Mouse (Mus musculus) lung, embryonic 15.5 days (tissue): ENCODE data around the gene Cacna2d3. TPM values are rescaled to one million over a fixed set of nuclear protein-coding genes. Genes with fewer than 3 reads are reported as not detected.

Source experiments
- ATAC-seq: fragments of 200-750 bp; cut with Nextera tagmentation; 2 replicates; pipeline ENCODE4 v1.8.0; 2017; ENCODE audit warnings: moderate number of reproducible peaks, borderline replicate concordance; ENCODE audit not compliant: low FRiP score, low TSS enrichment; ENCODE audit errors: extremely low read depth
- H3K27ac ChIP-seq: fragments of 300-500 bp; sonication (generic); 2 replicates; pipeline ENCODE4 v1.5.1; 2015; ENCODE audit warnings: moderate library complexity, mild to moderate bottlenecking, inconsistent platforms
- H3K27me3 ChIP-seq: fragments of 300-500 bp; sonication (generic); 2 replicates; pipeline ENCODE4 v1.6.1; 2015; ENCODE audit warnings: inconsistent platforms
- H3K36me3 ChIP-seq: fragments of 300-500 bp; sonication (generic); 2 replicates; pipeline ENCODE4 v1.6.1; 2015; ENCODE audit warnings: inconsistent platforms
- H3K4me1 ChIP-seq: fragments of 300-500 bp; sonication (generic); 2 replicates; pipeline ENCODE4 v1.6.1; 2015; ENCODE audit warnings: inconsistent platforms
- H3K4me2 ChIP-seq: fragments of 300-500 bp; sonication (generic); 2 replicates; pipeline ENCODE4 v1.6.1; 2015; ENCODE audit warnings: inconsistent platforms, mild to moderate bottlenecking, moderate library complexity
- H3K4me3 ChIP-seq: fragments of 300-500 bp; sonication (generic); 2 replicates; pipeline ENCODE4 v1.5.1; 2015; ENCODE audit warnings: mild to moderate bottlenecking, inconsistent platforms
- H3K9ac ChIP-seq: fragments of 300-500 bp; sonication (generic); 2 replicates; pipeline ENCODE4 v1.6.1; 2015; ENCODE audit warnings: inconsistent platforms
- H3K9me3 ChIP-seq: fragments of 300-500 bp; sonication (generic); 2 replicates; pipeline ENCODE4 v1.6.1; 2016; ENCODE audit warnings: inconsistent platforms
- WGBS: fragments of 180-500 bp; shearing (Covaris S2); methylation state at CpG from one replicate; pipeline ENCODE4 v1.1.7; 2015; 5-methylcytosine and 5-hydroxymethylcytosine counted together
- polyA plus RNA-seq: library from polyadenylated mRNA; unstranded; fragments of >200 nt; fragmentation: Nextera tagmentation; extraction: Ambion mirVana; gene quantifications from 2 replicates; pipeline ENCODE4 v1.2.1, GENCODE M21; 2015

Gene Cacna2d3
- polyA plus RNA-seq, 1 experiment from 2014 or later, result 0.57 TPM

DNA sequence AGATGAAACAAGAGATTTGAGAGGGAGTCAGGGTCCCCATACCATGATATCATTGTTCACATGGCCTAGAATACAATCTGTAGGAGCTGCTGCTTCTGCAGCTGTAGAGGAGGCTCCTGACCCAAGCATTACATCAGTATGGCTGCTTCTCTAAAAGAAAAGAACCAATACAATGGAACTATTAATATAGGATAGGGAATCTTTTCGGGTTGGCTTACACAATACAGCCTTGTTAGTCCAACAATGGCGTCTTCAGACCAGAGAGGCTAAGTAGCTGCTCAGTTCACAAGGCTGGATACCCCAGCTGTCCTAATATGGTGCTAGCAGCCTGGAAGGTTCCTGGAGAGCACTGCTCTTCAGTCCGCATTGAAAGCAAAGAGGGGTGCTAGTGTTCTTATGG lies 296.5 kb downstream of the Cacna2d3 start:
- Histone ChIP-seq H3K27me3 (no peaks in the 10 kb centered on the region), H3K4me1 (no peaks in the 10 kb centered on the region), H3K27ac (no peak overlapping the region), H3K4me3 (no peak overlapping the region), H3K4me2 (no peak overlapping the region), H3K9me3 (no peaks in the 10 kb centered on the region), H3K36me3 (no peaks in the 10 kb centered on the region), H3K9ac (no peak overlapping the region)
- ATAC-seq, result no peak
- WGBS, result 82% methylated on average over 3 of the region's 3 CpGs

- ATAC-seq, result no peak
- Histone ChIP-seq H3K4me1 (peaks cover 13% of the 10 kb centered on the region; the same call in 1 of the 2 replicates), H3K9ac (no peak overlapping the region), H3K27me3 (no peaks in the 10 kb centered on the region), H3K36me3 (no peaks in the 10 kb centered on the region), H3K4me3 (no peak overlapping the region), H3K27ac (no peak overlapping the region), H3K4me2 (no peak overlapping the region), H3K9me3 (no peaks in the 10 kb centered on the region)
- WGBS, result 14% methylated on average over 2 of the region's 2 CpGs
Measured at GRCm38 (mm10) chr14:29405878-29406165, 315.8 kb downstream of the Cacna2d3 start.

GRCm38 (mm10) chr14:29405125-29405877 lies 316.4 kb downstream of the Cacna2d3 start:
- H3K36me3 ChIP-seq, result no peaks in the 10 kb centered on the region
- H3K9me3 ChIP-seq, result no peaks in the 10 kb centered on the region
- H3K27ac ChIP-seq, result peak overlapping the region; percentile 35
- ATAC-seq, result peak; percentile 41; the same call in 1 of the 2 replicates
- 30% methylated on average over 8 of the region's 8 CpGs for WGBS
- no peak overlapping the region for H3K9ac ChIP-seq
- no peak overlapping the region for H3K4me2 ChIP-seq
- H3K4me3 ChIP-seq, result no peak overlapping the region
- H3K4me1 ChIP-seq, result peaks cover 13% of the 10 kb centered on the region; the same call in 1 of the 2 replicates
- no peaks in the 10 kb centered on the region for H3K27me3 ChIP-seq

DNA sequence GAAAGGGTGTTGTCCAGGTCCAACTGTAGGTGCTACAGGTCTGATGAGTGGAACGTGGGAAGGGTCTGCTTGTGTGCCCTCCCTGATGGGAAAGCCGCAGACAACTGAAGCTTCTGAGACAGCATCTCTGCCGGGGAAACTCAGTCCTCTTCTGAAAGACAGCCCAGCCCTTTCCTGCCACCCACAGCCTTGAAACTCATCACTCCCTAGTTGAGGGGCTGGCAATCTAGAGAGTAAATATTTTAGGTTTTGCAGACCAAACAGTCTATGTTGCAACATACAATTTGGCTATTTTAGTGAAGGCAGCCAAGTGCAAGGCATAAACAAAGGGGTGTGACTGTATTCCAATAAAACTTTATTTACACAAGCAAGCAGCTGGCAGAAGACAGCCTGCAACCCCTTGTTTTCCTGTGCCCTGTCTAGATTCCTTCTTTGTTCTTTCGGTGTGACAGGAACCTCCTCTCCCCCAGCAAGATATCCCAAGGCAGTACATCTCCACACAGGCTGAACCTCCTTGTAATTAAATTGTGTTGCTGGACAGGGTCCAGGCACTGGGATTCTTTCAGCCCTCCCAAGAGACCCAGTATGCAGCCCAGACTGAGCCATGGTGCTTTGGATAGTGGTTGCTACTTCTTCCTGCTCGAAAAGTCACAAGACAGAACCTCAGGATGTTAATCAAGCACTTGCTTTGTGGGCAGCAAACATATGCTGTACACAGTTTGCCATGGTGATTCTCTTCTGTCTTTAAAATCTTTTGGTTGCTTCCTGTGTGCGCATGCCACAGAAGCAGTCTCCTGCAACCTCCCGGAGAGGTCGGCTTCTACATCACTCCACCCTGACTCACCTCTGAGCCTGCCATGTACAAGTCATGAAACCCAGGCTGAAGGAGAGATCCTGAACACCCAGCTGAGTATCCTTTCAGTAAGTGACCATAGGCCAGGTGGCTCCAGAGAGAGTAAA lies 317.5 kb downstream of the Cacna2d3 start:
- no peak overlapping the region for H3K4me2 ChIP-seq
- H3K9ac ChIP-seq, result no peak overlapping the region
- 55% methylated on average over 8 of the region's 8 CpGs for WGBS
- H3K27me3 ChIP-seq, result no peaks in the 10 kb centered on the region
- H3K4me3 ChIP-seq, result no peak overlapping the region
- H3K36me3 ChIP-seq, result no peaks in the 10 kb centered on the region
- H3K4me1 ChIP-seq, result peaks cover 13% of the 10 kb centered on the region; the same call in 1 of the 2 replicates
- H3K27ac ChIP-seq, result peak overlapping the region; percentile 35
- H3K9me3 ChIP-seq, result no peaks in the 10 kb centered on the region
- ATAC-seq, result peak; percentile 68

DNA sequence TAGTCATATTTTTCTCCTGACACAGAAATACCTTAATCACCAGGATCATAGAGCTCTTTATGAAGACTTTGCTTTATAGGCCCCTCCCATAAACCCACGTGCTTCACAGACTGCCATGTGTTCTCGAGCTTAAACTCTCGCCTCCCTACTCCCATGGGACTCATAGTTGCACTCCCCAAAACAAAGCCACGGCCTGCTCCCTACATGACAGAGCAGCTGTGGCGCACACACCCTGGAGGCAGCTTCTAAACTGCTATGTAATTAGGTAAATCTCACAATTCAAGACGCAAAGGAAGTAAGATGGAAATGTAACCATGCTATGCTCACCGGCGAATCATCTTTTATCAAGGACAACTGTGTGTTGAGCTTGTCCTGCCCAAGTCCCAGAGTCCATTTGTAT lies 319.2 kb downstream of the Cacna2d3 start:
- no peaks in the 10 kb centered on the region for H3K27me3 ChIP-seq
- H3K4me2 ChIP-seq, result no peak overlapping the region
- no peak overlapping the region for H3K9ac ChIP-seq
- no peak overlapping the region for H3K27ac ChIP-seq
- peaks cover 13% of the 10 kb centered on the region; the same call in 1 of the 2 replicates for H3K4me1 ChIP-seq
- no peak for ATAC-seq
- WGBS, result 66% methylated on average over 8 of the region's 8 CpGs
- no peaks in the 10 kb centered on the region for H3K36me3 ChIP-seq
- H3K9me3 ChIP-seq, result no peaks in the 10 kb centered on the region
- H3K4me3 ChIP-seq, result no peak overlapping the region

- Histone ChIP-seq H3K36me3 (no peaks in the 10 kb centered on the region), H3K27ac (no peak overlapping the region), H3K9me3 (no peaks in the 10 kb centered on the region), H3K4me1 (0 out of 2 replicates have a peak, but pooled peaks cover 3% of the 10 kb centered on the region), H3K27me3 (no peaks in the 10 kb centered on the region), H3K4me3 (no peak overlapping the region), H3K4me2 (no peak overlapping the region), H3K9ac (no peak overlapping the region)
- 75% methylated on average over 8 of the region's 8 CpGs for WGBS
- ATAC-seq, result no peak
Measured at GRCm38 (mm10) chr14:29393786-29394185, 327.9 kb downstream of the Cacna2d3 start.

GRCm38 (mm10) chr14:29392851-29393250 lies 328.8 kb downstream of the Cacna2d3 start:
- Histone ChIP-seq H3K27ac (no peak overlapping the region), H3K36me3 (no peaks in the 10 kb centered on the region), H3K4me1 (0 out of 2 replicates have a peak, but pooled peaks cover 3% of the 10 kb centered on the region), H3K4me3 (no peak overlapping the region), H3K4me2 (no peak overlapping the region), H3K9me3 (no peaks in the 10 kb centered on the region), H3K9ac (no peak overlapping the region), H3K27me3 (no peaks in the 10 kb centered on the region)
- no peak for ATAC-seq
- 85% methylated on average over 3 of the region's 3 CpGs for WGBS

GRCm38 (mm10) chr14:29391489-29391888 lies 330.2 kb downstream of the Cacna2d3 start:
- H3K4me1 ChIP-seq, result 0 out of 2 replicates have a peak, but pooled peaks cover 3% of the 10 kb centered on the region
- H3K9me3 ChIP-seq, result no peaks in the 10 kb centered on the region
- no peak overlapping the region for H3K4me3 ChIP-seq
- no peak overlapping the region for H3K9ac ChIP-seq
- H3K4me2 ChIP-seq, result no peak overlapping the region
- H3K27me3 ChIP-seq, result no peaks in the 10 kb centered on the region
- WGBS, result 67% methylated on average over 2 of the region's 2 CpGs
- ATAC-seq, result no peak
- no peak overlapping the region for H3K27ac ChIP-seq
- H3K36me3 ChIP-seq, result no peaks in the 10 kb centered on the region

GRCm38 (mm10) chr14:29387761-29388160 lies 333.9 kb downstream of the Cacna2d3 start:
- ATAC-seq, result no peak
- 54% methylated on average over 3 of the region's 3 CpGs for WGBS
- Histone ChIP-seq H3K4me3 (no peak overlapping the region), H3K4me1 (0 out of 2 replicates have a peak, but pooled peaks cover 3% of the 10 kb centered on the region), H3K36me3 (no peaks in the 10 kb centered on the region), H3K27ac (0 out of 2 replicates have a peak overlapping the region, but pooled peaks have one; percentile 19), H3K9me3 (no peaks in the 10 kb centered on the region), H3K9ac (no peak overlapping the region), H3K27me3 (no peaks in the 10 kb centered on the region), H3K4me2 (no peak overlapping the region)

- no peak for ATAC-seq
- Histone ChIP-seq H3K4me1 (no peaks in the 10 kb centered on the region), H3K27ac (no peak overlapping the region), H3K9me3 (no peaks in the 10 kb centered on the region), H3K9ac (no peak overlapping the region), H3K4me2 (no peak overlapping the region), H3K4me3 (no peak overlapping the region), H3K27me3 (no peaks in the 10 kb centered on the region), H3K36me3 (no peaks in the 10 kb centered on the region)
Measured at GRCm38 (mm10) chr14:29385500-29385899, 336.2 kb downstream of the Cacna2d3 start.

DNA sequence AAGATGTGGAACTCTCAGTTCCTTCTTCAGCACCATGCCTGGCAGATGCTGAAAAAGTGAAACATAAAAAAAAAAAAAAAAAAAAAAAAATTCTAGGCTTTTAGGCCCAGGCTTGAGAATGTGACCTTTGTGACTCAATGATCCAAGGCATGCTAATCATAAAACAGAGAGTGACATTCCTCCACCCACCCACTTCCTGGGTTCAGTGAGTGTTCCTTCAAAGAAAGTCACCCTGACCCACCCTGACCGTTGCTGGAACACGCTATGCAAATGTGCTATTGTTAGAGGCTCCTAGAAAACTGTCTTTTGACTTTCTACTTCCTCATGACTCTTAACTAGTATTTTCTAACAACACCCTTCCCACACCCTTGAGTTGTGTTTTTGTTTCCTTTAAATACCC lies 338.9 kb downstream of the Cacna2d3 start:
- Histone ChIP-seq H3K4me1 (no peaks in the 10 kb centered on the region), H3K27me3 (no peaks in the 10 kb centered on the region), H3K27ac (no peak overlapping the region), H3K9me3 (no peaks in the 10 kb centered on the region), H3K4me2 (no peak overlapping the region), H3K9ac (no peak overlapping the region), H3K36me3 (no peaks in the 10 kb centered on the region), H3K4me3 (no peak overlapping the region)
- WGBS, result 83% methylated on average over 2 of the region's 2 CpGs
- no peak for ATAC-seq

DNA sequence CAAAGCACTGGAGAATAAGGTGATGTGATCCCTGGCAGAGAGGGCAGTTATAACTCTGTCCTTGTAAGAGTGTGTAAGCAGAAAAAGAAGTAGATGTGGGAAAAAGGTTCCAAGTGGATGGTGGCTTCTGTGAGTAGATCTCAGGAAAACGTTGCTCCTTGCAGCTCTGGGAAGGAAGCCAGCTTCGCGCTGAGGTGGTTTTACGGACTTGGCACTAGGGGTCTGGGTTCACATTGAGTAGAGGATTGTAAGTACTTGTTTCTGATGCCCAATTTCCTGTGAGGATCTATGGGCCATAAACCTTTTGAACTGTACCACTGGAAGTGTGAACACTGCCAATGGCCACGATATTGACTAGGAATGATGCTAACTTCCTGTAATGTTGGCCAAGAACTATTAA lies 354.8 kb downstream of the Cacna2d3 start:
- no peaks in the 10 kb centered on the region for H3K27me3 ChIP-seq
- no peak overlapping the region for H3K9ac ChIP-seq
- H3K9me3 ChIP-seq, result no peaks in the 10 kb centered on the region
- H3K27ac ChIP-seq, result no peak overlapping the region
- H3K4me3 ChIP-seq, result no peak overlapping the region
- no peak overlapping the region for H3K4me2 ChIP-seq
- no peaks in the 10 kb centered on the region for H3K4me1 ChIP-seq
- 73% methylated on average over 5 of the region's 5 CpGs for WGBS
- no peak for ATAC-seq
- no peaks in the 10 kb centered on the region for H3K36me3 ChIP-seq
